Mouse (Mus musculus): Measurements from ENCODE around the gene Cyth1. TPM values are rescaled to one million over a fixed set of nuclear protein-coding genes. Genes with fewer than 3 reads are reported as not detected.

Cyth1 gene
- polyA plus RNA-seq, 1 experiment from 2014 or later: 13.1 TPM

GRCm38 (mm10) chr11:118145092-118145491 is 103.3 kb downstream of the Cyth1 start:
- H3K27ac ChIP-seq (replicated peaks): no peak overlapping the region
- H3K36me3 ChIP-seq (ENCODE audit: control insufficient read depth, insufficient read depth, low read length): no peaks in the 10 kb centered on the region
- H3K4me2 ChIP-seq (replicated peaks; ENCODE audit: low read depth): no peak overlapping the region
- no peaks in the 10 kb centered on the region for H3K4me1 ChIP-seq (replicated peaks; ENCODE audit: control insufficient read depth, insufficient read depth)
- TF ChIP-seq EP300 (optimal IDR thresholded peaks at IDR 0.05) (no peak), CTCF (IDR thresholded peaks at IDR 0.05; ENCODE audit: low read depth) (no peak)
- ATAC-seq (ENCODE audit: low FRiP score, low TSS enrichment) (no peak), DNase-seq (ENCODE audit: low spot score) (no peak)
- no peaks in the 10 kb centered on the region for H3K9me3 ChIP-seq (ENCODE audit: control insufficient read depth, low read length)
- no peaks in the 10 kb centered on the region for H3K27me3 ChIP-seq (ENCODE audit: control insufficient read depth, insufficient read depth, low read length)
- H3K9ac ChIP-seq (ENCODE audit: low read length): no peak overlapping the region
- 94% methylated on average over 4 of the region's 4 CpGs for WGBS
- H3K4me3 ChIP-seq (ENCODE audit: low read depth, low read length): no peak overlapping the region

DNA sequence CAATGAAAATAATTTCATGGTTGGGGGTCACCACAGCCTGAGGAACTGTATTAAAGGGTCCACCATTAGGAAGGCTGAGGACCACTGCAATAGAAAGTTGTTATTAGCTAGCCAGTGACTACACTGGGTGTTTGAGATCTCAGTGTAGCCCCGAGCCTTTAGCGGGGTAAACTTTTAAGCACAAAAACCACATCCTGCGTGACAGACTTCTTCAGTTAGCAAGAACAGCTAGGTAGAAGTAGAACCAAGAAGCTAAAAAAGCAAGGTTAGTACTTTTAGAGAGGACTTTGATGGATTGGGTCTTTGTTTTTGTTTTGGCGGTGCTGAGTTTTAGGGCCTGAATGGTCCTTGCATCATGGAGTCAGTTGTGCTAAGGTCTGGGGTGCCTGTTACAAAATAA is 104.7 kb downstream of the Cyth1 start:
- H3K4me1 ChIP-seq (replicated peaks; ENCODE audit: control insufficient read depth, insufficient read depth): no peaks in the 10 kb centered on the region
- no peak for TF ChIP-seq CTCF (IDR thresholded peaks at IDR 0.05; ENCODE audit: low read depth)
- TF ChIP-seq EP300 (optimal IDR thresholded peaks at IDR 0.05): no peak
- no peak for ATAC-seq (ENCODE audit: low FRiP score, low TSS enrichment)

GRCm38 (mm10) chr11:118142547-118143165 is 105.7 kb downstream of the Cyth1 start:
- Histone ChIP-seq H3K9ac (ENCODE audit: low read length) (no peak overlapping the region), H3K4me2 (replicated peaks; ENCODE audit: low read depth) (no peak overlapping the region), H3K4me1 (replicated peaks; ENCODE audit: control insufficient read depth, insufficient read depth) (no peaks in the 10 kb centered on the region), H3K27me3 (ENCODE audit: control insufficient read depth, insufficient read depth, low read length) (no peaks in the 10 kb centered on the region), H3K27ac (replicated peaks) (no peak overlapping the region), H3K9me3 (ENCODE audit: control insufficient read depth, low read length) (no peaks in the 10 kb centered on the region), H3K36me3 (ENCODE audit: control insufficient read depth, insufficient read depth, low read length) (no peaks in the 10 kb centered on the region), H3K4me3 (ENCODE audit: low read depth, low read length) (no peak overlapping the region)
- whole genome bisulfite sequencing: 28% methylated on average over 7 of the region's 7 CpGs
- DNase-seq (ENCODE audit: low spot score) (no peak), ATAC-seq (ENCODE audit: low FRiP score, low TSS enrichment) (no peak)
- TF ChIP-seq EP300 (optimal IDR thresholded peaks at IDR 0.05) (no peak), CTCF (IDR thresholded peaks at IDR 0.05; ENCODE audit: low read depth) (no peak)

More for the DNA sequence above, 104.7 kb downstream of the Cyth1 start:
- H3K27me3 ChIP-seq (ENCODE audit: control insufficient read depth, insufficient read depth, low read length): no peaks in the 10 kb centered on the region
- H3K27ac ChIP-seq (replicated peaks): no peak overlapping the region
- H3K4me3 ChIP-seq (ENCODE audit: low read depth, low read length): no peak overlapping the region
- no peaks in the 10 kb centered on the region for H3K9me3 ChIP-seq (ENCODE audit: control insufficient read depth, low read length)
- no peak overlapping the region for H3K4me2 ChIP-seq (replicated peaks; ENCODE audit: low read depth)
- no peak overlapping the region for H3K9ac ChIP-seq (ENCODE audit: low read length)
- 90% methylated on average over 4 of the region's 4 CpGs for WGBS
- DNase-seq (ENCODE audit: low spot score): no peak
- H3K36me3 ChIP-seq (ENCODE audit: control insufficient read depth, insufficient read depth, low read length): no peaks in the 10 kb centered on the region

DNA sequence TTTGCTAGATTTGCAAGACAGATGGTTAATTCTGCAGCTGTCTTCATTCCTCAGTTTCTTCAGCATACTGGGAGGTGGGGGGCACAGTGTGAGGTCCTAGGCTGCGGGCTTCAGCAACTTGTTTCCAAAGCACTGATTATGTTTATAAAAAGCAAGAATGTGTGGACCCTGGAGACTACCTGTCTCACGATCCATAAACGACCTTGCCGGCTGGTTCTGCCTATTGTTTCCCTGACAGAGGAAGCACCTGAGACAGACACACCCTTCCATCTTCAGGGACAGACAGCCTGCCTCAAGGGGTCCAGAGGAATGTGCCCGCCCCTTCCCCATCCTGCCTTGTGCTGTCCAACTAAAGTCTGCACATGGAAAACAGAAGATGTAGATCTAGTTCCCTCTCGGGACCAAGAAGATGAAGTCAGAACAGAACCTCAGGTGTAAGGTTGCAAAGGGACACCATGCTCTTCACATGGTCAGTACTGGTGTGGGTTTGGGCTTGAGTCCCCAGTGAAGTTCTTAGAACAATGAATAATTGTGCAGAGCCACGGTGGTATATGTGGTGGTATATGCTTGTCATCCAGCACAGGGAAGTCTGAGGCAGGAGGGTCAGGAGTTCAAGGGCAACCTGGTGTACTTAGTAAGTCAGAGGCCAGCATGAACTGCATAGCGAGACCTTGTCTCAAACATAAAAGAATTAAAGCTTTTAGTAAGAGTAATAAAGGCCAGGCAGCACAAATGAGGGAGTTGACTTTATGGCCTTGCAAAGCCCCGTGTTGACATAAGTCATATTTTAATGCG is 107.4 kb downstream of the Cyth1 start:
- no peaks in the 10 kb centered on the region for H3K4me1 ChIP-seq (replicated peaks; ENCODE audit: control insufficient read depth, insufficient read depth)
- H3K9me3 ChIP-seq (ENCODE audit: control insufficient read depth, low read length): no peaks in the 10 kb centered on the region
- no peak overlapping the region for H3K9ac ChIP-seq (ENCODE audit: low read length)
- TF ChIP-seq CTCF (IDR thresholded peaks at IDR 0.05; ENCODE audit: low read depth): no peak
- TF ChIP-seq EP300 (optimal IDR thresholded peaks at IDR 0.05): no peak
- no peak overlapping the region for H3K4me3 ChIP-seq (ENCODE audit: low read depth, low read length)
- no peaks in the 10 kb centered on the region for H3K36me3 ChIP-seq (ENCODE audit: control insufficient read depth, insufficient read depth, low read length)
- no peaks in the 10 kb centered on the region for H3K27me3 ChIP-seq (ENCODE audit: control insufficient read depth, insufficient read depth, low read length)
- H3K4me2 ChIP-seq (replicated peaks; ENCODE audit: low read depth): no peak overlapping the region
- no peak overlapping the region for H3K27ac ChIP-seq (replicated peaks)
- 46% methylated on average over 10 of the region's 10 CpGs for WGBS
- no peak for DNase-seq (ENCODE audit: low spot score)
- no peak for ATAC-seq (ENCODE audit: low FRiP score, low TSS enrichment)

- Histone ChIP-seq H3K4me1 (replicated peaks; ENCODE audit: control insufficient read depth, insufficient read depth) (no peaks in the 10 kb centered on the region), H3K9me3 (ENCODE audit: control insufficient read depth, low read length) (no peaks in the 10 kb centered on the region), H3K27ac (replicated peaks) (no peak overlapping the region), H3K4me3 (ENCODE audit: low read depth, low read length) (no peak overlapping the region), H3K9ac (ENCODE audit: low read length) (no peak overlapping the region), H3K4me2 (replicated peaks; ENCODE audit: low read depth) (no peak overlapping the region), H3K36me3 (ENCODE audit: control insufficient read depth, insufficient read depth, low read length) (no peaks in the 10 kb centered on the region), H3K27me3 (ENCODE audit: control insufficient read depth, insufficient read depth, low read length) (no peaks in the 10 kb centered on the region)
- 96% methylated on average over 6 of the region's 6 CpGs for WGBS
- TF ChIP-seq CTCF (IDR thresholded peaks at IDR 0.05; ENCODE audit: low read depth) (no peak), EP300 (optimal IDR thresholded peaks at IDR 0.05) (no peak)
- DNase-seq (ENCODE audit: low spot score) (no peak), ATAC-seq (ENCODE audit: low FRiP score, low TSS enrichment) (no peak)
Observed at GRCm38 (mm10) chr11:118138347-118138746, 110.0 kb downstream of the Cyth1 start.

DNA sequence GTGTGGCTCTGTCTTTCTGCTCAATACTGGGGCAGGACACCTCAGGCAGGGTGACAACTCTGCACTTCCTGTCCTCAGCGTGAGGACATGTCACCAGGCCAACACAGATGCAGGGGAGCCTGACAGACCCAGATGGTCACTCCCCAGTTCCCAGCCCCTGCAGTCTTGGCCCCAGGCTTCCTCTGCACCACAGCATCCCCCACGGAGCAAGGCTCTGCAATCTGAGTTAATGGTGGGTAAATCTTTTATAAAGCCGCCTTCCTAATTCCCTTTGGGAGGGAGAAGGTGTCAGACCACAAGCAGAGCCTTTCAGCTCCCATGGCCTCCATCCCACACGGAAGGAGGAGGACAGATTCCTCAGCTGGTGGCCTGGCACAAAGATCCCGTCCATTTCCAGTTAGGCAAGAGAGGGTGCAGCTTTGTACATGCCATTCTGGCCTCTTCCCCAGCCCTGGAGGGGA is 112.2 kb downstream of the Cyth1 start:
- Histone ChIP-seq H3K4me3 (ENCODE audit: low read depth, low read length) (no peak overlapping the region), H3K4me2 (replicated peaks; ENCODE audit: low read depth) (no peak overlapping the region), H3K36me3 (ENCODE audit: control insufficient read depth, insufficient read depth, low read length) (no peaks in the 10 kb centered on the region), H3K27ac (replicated peaks) (no peak overlapping the region; the same call in 1 of the 2 replicates), H3K4me1 (replicated peaks; ENCODE audit: control insufficient read depth, insufficient read depth) (no peaks in the 10 kb centered on the region), H3K27me3 (ENCODE audit: control insufficient read depth, insufficient read depth, low read length) (no peaks in the 10 kb centered on the region), H3K9ac (ENCODE audit: low read length) (no peak overlapping the region), H3K9me3 (ENCODE audit: control insufficient read depth, low read length) (no peaks in the 10 kb centered on the region)
- ATAC-seq (ENCODE audit: low FRiP score, low TSS enrichment): no peak
- WGBS: 52% methylated on average over 5 of the region's 5 CpGs
- DNase-seq (ENCODE audit: low spot score): no peak
- TF ChIP-seq EP300 (optimal IDR thresholded peaks at IDR 0.05) (no peak), CTCF (IDR thresholded peaks at IDR 0.05; ENCODE audit: low read depth) (no peak)
